Mouse (Mus musculus): ENCODE data around the gene Zfp62. TPM values are rescaled to one million over a fixed set of nuclear protein-coding genes. Genes with fewer than 3 reads are reported as not detected.
"Not testable (repeated sequence)": the region's sequence is repeated elsewhere in the genome, so short reads cannot be mapped to it uniquely, and the experiment has no call there.

Zfp62 gene
- 1.4 and 2.4 TPM in 2 replicates for polyA plus RNA-seq (2012; rRNA removed)

- Histone ChIP-seq H3K4me3 (ENCODE audit: extremely low read depth, insufficient read depth, insufficient read length) (peak within 1 kb of the TSS; percentile 89), H3K27ac (ENCODE audit: insufficient read depth, low read length) (peak within 1 kb of the TSS; percentile 98), H3K4me1 (ENCODE audit: control insufficient read depth, insufficient read depth, insufficient read length) (peaks cover 7% of the 10 kb centered on the region), H3K36me3 (ENCODE audit: control insufficient read depth, insufficient read depth, low read length) (peaks cover 6% of the 10 kb centered on the region; the same call in 1 of the 2 replicates), H3K27me3 (ENCODE audit: control insufficient read depth, insufficient read depth, low read length) (no peaks in the 10 kb centered on the region)
- TF ChIP-seq POLR2A (IDR thresholded peaks at IDR 0.05; ENCODE audit: low read depth, low read length) = peak; percentile 47; the same call in 1 of the 2 replicates
- TF ChIP-seq CTCF (IDR thresholded peaks at IDR 0.05; ENCODE audit: extremely low read depth, insufficient read depth, insufficient read length, insufficient replicate concordance) = no peak
- DNase-seq (ENCODE audit: low read depth in 1 of 2, low spot score in 2 of 2) = peak; percentile 78 to 94
- under 1% methylated on average over 42 of the region's 47 CpGs for WGBS
Measured at GRCm38 (mm10) chr11:49203129-49203768, at the start of gene Zfp62. TSS of gene Zfp62 (plus strand) at chr11:49203292.

- H3K4me1 ChIP-seq (ENCODE audit: control insufficient read depth, insufficient read depth, insufficient read length) = no peaks in the 10 kb centered on the region
- H3K36me3 ChIP-seq (ENCODE audit: control insufficient read depth, insufficient read depth, low read length) = no peaks in the 10 kb centered on the region
- 89% methylated on average over 1 of the region's 1 CpGs for WGBS
- DNase-seq (ENCODE audit: low read depth in 1 of 2, low spot score in 2 of 2) = no peak
- no peak within 1 kb of the TSS for H3K4me3 ChIP-seq (ENCODE audit: extremely low read depth, insufficient read depth, insufficient read length)
- H3K27ac ChIP-seq (ENCODE audit: insufficient read depth, low read length) = no peak within 1 kb of the TSS
- no peaks in the 10 kb centered on the region for H3K27me3 ChIP-seq (ENCODE audit: control insufficient read depth, insufficient read depth, low read length)
- TF ChIP-seq POLR2A (IDR thresholded peaks at IDR 0.05; ENCODE audit: low read depth, low read length) = no peak
- no peak for TF ChIP-seq CTCF (IDR thresholded peaks at IDR 0.05; ENCODE audit: extremely low read depth, insufficient read depth, insufficient read length, insufficient replicate concordance)
Measured at GRCm38 (mm10) chr11:49154077-49154476, 49.0 kb upstream of the Zfp62 start, which contains the start of gene Olfr1394. TSS of gene Olfr1394 (plus strand) at chr11:49154377.

- Histone ChIP-seq H3K4me1 (ENCODE audit: control insufficient read depth, insufficient read depth, insufficient read length) (no peaks in the 10 kb centered on the region), H3K27ac (ENCODE audit: insufficient read depth, low read length) (no peak overlapping the region), H3K36me3 (ENCODE audit: control insufficient read depth, insufficient read depth, low read length) (no peaks in the 10 kb centered on the region), H3K4me3 (ENCODE audit: extremely low read depth, insufficient read depth, insufficient read length) (no peak overlapping the region), H3K27me3 (ENCODE audit: control insufficient read depth, insufficient read depth, low read length) (no peaks in the 10 kb centered on the region)
- TF ChIP-seq CTCF (IDR thresholded peaks at IDR 0.05; ENCODE audit: extremely low read depth, insufficient read depth, insufficient read length, insufficient replicate concordance) (no peak), POLR2A (IDR thresholded peaks at IDR 0.05; ENCODE audit: low read depth, low read length) (no peak)
- 87% methylated on average over 2 of the region's 2 CpGs for WGBS
- no peak for DNase-seq (ENCODE audit: low read depth in 1 of 2, low spot score in 2 of 2)
Measured at GRCm38 (mm10) chr11:49156821-49157814, 46.0 kb upstream of the Zfp62 start.

GRCm38 (mm10) chr11:49168839-49169611 is 34.1 kb upstream of the Zfp62 start:
- H3K27me3 ChIP-seq (ENCODE audit: control insufficient read depth, insufficient read depth, low read length) = peaks cover 3% of the 10 kb centered on the region; the same call in 1 of the 2 replicates
- TF ChIP-seq CTCF (IDR thresholded peaks at IDR 0.05; ENCODE audit: extremely low read depth, insufficient read depth, insufficient read length, insufficient replicate concordance) = no peak
- no peak for TF ChIP-seq POLR2A (IDR thresholded peaks at IDR 0.05; ENCODE audit: low read depth, low read length)
- H3K4me1 ChIP-seq (ENCODE audit: control insufficient read depth, insufficient read depth, insufficient read length) = no peaks in the 10 kb centered on the region
- H3K4me3 ChIP-seq (ENCODE audit: extremely low read depth, insufficient read depth, insufficient read length) = no peak overlapping the region
- 36% methylated on average over 50 of the region's 50 CpGs for WGBS
- DNase-seq (ENCODE audit: low read depth in 1 of 2, low spot score in 2 of 2) = no peak
- no peaks in the 10 kb centered on the region for H3K36me3 ChIP-seq (ENCODE audit: control insufficient read depth, insufficient read depth, low read length)
- no peak overlapping the region for H3K27ac ChIP-seq (ENCODE audit: insufficient read depth, low read length)

GRCm38 (mm10) chr11:49170576-49170975 is 32.5 kb upstream of the Zfp62 start:
- peaks cover 3% of the 10 kb centered on the region; the same call in 1 of the 2 replicates for H3K27me3 ChIP-seq (ENCODE audit: control insufficient read depth, insufficient read depth, low read length)
- WGBS = 45% methylated on average over 4 of the region's 4 CpGs
- no peaks in the 10 kb centered on the region for H3K36me3 ChIP-seq (ENCODE audit: control insufficient read depth, insufficient read depth, low read length)
- H3K4me3 ChIP-seq (ENCODE audit: extremely low read depth, insufficient read depth, insufficient read length) = no peak overlapping the region
- H3K27ac ChIP-seq (ENCODE audit: insufficient read depth, low read length) = no peak overlapping the region
- H3K4me1 ChIP-seq (ENCODE audit: control insufficient read depth, insufficient read depth, insufficient read length) = no peaks in the 10 kb centered on the region
- DNase-seq (ENCODE audit: low read depth in 1 of 2, low spot score in 2 of 2) = no peak
- TF ChIP-seq CTCF (IDR thresholded peaks at IDR 0.05; ENCODE audit: extremely low read depth, insufficient read depth, insufficient read length, insufficient replicate concordance) (no peak), POLR2A (IDR thresholded peaks at IDR 0.05; ENCODE audit: low read depth, low read length) (no peak)

- Histone ChIP-seq H3K36me3 (ENCODE audit: control insufficient read depth, insufficient read depth, low read length) (no peaks in the 10 kb centered on the region), H3K27ac (ENCODE audit: insufficient read depth, low read length) (no peak overlapping the region), H3K4me3 (ENCODE audit: extremely low read depth, insufficient read depth, insufficient read length) (no peak overlapping the region), H3K27me3 (ENCODE audit: control insufficient read depth, insufficient read depth, low read length) (no peaks in the 10 kb centered on the region), H3K4me1 (ENCODE audit: control insufficient read depth, insufficient read depth, insufficient read length) (no peaks in the 10 kb centered on the region)
- no peak for TF ChIP-seq CTCF (IDR thresholded peaks at IDR 0.05; ENCODE audit: extremely low read depth, insufficient read depth, insufficient read length, insufficient replicate concordance)
- no peak for TF ChIP-seq POLR2A (IDR thresholded peaks at IDR 0.05; ENCODE audit: low read depth, low read length)
- DNase-seq (ENCODE audit: low read depth in 1 of 2, low spot score in 2 of 2) = no peak
- WGBS = 12% methylated on average over 8 of the region's 8 CpGs
Measured at GRCm38 (mm10) chr11:49175345-49175744, 27.7 kb upstream of the Zfp62 start.

- not testable (repeated sequence) for H3K4me3 ChIP-seq (ENCODE audit: extremely low read depth, insufficient read depth, insufficient read length); H3K4me1 ChIP-seq (ENCODE audit: control insufficient read depth, insufficient read depth, insufficient read length); H3K27me3 ChIP-seq (ENCODE audit: control insufficient read depth, insufficient read depth, low read length); H3K27ac ChIP-seq (ENCODE audit: insufficient read depth, low read length); DNase-seq (ENCODE audit: low read depth in 1 of 2, low spot score in 2 of 2); H3K36me3 ChIP-seq (ENCODE audit: control insufficient read depth, insufficient read depth, low read length)
- 79% methylated on average over 4 of the region's 4 CpGs for WGBS
Measured at GRCm38 (mm10) chr11:49176047-49176779, 26.9 kb upstream of the Zfp62 start.

Data from spleen, adult 2 months (tissue).